Mouse (Mus musculus) spleen, postnatal 10 days (tissue): ENCODE data around the gene Slc27a4.
A peak's percentile ranks its signal among the peaks of the same experiment; 100 is the strongest.

Source experiments
- DNase-seq, 2 experiments: peaks; one replicate each; pipeline ENCODE4 v3.0.0; 2021 to 2022; ENCODE audit warnings: low spot score in 2 of 2

Slc27a4 gene

DNA sequence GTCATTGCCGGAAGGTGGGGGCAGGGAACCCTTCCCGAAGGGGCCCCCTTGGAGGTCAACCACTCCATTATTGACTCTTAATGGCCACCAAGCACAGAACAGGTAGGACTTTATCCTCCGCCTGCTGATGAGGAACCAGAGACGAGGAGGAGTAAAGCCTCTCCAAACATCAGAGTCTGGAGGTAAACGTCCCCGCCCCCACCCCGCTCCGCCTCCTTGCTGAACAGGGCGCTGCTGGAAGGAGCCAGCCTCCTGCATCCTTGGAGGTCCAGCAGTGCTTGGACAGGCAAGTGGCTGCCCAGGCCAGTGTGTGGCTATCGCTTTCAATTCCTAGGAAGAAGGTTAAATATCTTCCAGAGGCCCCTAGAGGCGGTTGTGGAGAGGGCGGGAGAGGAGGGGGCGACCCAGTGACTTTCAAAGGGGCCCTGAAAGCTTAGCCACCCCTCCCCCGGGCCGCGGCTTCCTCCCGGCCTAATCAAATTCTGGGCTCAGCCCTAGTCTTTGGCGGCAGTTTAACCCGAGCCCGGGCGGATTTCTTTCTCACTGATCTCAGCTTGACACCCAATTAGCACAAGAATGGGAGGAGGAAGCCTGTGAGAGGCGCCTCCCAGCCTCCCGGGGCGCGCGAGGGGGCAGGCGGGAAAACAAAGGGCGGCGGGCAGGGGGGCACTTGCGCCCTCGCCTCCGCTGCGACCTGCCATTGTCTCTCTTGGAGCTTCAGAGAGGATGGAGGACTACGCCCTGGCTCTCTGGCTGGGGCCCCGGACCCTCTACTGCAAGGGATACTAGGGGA, 17.8 kb downstream of the Slc27a4 start, which contains the start of gene Urm1:
Urm1 (plus strand) TSS at position 51 of the 793 bp plus-strand sequence.
- DNase-seq = peak; percentile 40 to 61

DNA sequence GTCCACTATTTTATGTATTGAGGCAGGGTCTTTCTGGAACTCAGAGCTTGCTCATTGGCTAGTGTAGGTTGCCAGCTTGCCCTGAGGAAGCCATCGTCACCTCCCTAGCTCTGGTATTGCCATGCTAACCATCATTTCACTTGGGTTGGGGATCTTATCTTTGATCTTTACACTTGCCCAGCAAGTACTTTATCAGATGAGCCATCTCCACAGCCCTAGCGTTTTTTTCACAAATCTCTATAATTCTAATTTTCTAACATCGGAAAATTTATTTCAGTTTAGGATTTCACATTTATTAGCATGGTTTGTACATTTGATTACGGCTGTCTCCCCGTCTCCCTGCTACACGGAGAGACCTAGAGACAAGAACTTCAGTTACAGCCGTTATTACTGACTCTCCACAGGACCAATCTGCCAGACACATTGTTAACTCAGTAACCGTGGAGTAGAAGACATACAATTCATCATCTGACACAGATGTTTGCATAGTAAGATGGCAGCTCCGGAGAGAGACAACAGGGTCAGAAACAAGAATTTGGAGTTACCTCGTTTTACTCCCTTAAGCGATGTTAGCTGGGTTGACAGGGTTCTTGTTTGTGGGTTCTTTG, 24.0 kb downstream of the Slc27a4 start:
- no peak for DNase-seq

DNA sequence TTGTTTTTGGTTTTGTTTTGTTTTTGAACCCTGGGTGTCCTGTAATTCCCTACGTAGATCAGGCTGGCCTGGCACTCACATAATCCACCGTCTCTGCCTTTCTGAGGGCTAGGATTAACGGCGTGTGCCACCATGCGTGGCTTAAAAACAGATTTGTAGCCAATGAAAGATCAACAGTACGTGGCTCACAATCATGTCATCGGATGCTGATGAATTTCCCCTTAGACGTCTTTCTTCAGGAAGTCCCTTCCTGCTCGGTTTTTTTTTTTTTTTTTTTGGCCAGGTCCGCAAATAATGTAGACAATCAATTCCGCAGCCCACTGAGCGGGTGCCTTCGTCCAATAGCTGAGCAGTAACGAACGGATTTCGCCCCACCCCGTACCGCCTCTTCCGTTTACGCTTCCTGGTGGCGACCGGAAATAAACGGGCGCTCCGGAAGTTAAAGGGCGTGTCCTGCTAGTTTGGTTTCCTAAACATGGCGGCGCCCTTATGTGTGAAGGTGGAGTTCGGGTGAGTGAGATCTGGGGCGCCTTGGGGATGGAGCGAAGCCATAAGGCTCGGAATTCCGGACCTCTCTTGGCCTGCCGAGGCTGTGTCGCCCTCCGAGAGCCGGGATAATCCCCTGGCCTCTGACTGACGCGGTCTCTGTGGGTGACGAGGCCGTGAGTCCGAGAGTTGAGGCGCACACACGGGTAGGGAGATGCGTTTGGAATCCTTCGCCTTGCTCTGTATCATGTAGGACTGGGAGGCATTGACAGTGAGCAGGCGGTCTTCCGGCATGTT, 24.7 kb downstream of the Slc27a4 start:
- DNase-seq = peak; percentile 76 to 95

DNA sequence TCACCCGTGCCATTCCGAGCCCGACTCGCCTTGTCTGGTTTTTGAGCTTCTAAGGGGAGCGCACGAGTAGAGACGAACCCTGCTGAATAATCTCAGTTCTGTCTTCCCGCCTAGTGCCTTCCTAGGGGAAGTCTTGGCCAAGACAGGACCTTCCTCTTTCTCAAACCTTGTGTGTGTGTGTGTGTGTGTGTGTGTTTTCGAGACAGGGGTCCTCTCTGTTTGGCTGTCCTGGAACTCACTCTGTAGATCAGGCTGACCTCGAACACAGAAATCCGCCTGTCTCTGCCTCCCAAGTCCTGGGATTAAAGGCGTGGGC, 25.2 kb downstream of the Slc27a4 start:
- no peak for DNase-seq

DNA sequence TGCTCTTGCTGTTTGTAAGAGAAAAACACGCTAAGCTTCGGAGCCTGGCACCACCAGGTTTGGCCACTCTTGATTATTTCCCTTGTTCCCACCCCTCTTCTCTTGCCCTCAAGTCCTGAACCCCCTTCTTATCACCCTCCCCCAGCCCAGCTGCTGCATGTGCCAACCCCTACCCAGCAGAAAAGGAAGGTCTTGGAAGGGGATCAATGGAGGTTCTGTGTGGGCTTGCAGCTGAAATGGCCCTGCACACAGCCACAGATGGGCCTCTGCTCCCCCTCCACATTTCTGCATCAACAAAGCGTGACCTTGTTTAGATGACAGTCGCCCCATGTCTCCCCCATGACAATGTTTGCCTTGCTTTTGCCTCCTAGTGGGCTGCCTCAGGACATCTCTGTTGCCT, 28.7 kb downstream of the Slc27a4 start:
- DNase-seq = no peak

DNA sequence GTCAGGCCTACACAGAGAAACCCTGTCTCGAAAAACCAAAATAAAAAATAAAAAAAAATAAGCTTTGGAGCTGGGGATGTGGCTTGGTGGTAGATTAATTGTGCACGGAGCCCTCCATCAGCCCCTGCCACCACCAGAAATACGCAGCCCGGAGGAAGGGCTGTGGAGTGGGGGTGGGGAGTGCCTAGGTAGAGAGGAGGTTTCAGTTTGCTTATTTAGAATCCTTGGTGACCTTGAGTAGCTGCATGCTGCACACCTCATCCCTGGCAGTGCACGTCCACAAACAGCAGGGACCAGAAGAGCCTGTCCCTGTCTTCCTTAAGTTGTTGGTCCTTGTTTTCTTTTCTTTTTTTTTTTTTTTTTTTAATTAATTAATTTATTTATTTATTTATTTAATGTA, 31.4 kb downstream of the Slc27a4 start:
- no peak for DNase-seq

DNA sequence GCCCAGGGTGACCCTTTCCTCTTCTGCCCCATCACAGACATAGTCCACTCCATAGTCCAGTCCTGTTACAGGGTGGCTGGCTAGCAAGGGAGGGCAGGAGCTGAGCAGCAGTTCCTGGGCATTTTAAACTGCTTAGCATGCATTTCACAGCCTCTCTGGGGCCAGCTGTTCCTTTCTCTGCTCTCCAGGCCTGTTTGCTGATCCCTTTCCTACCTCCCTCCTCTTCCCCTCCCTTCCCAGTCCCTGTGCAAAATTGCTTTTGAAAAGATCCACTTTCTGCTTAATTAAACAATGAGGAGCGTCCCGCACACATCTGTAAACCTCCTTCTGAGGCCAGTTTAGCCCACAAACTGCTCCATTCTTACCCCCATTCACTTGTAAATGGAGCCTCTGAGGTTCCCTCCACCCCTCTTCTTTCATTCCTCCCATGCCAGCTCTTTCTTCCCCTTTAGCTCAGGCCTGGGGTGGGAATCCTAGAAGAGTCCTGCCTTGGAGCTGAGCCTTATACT, 33.0 kb downstream of the Slc27a4 start:
- no peak for DNase-seq

DNA sequence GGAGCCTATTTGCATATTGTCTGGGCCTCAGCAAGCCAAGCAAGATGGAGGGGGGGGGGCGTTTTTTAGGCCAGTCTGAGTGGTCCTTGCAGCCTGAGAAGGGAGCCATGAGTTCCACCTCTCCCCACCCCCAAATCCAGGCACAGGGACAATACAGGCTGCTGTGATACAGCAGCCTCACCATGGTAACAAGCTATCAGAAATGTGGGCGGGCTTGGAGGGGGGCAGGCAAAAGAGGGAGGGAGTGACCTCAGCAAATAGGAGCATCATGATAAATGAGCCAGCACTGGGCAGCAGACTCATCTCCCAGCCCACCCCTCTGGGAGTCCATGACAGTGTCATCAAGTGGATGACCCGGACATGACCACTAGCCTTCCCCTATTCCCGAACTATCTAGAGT, 37.0 kb downstream of the Slc27a4 start:
- no peak for DNase-seq

DNA sequence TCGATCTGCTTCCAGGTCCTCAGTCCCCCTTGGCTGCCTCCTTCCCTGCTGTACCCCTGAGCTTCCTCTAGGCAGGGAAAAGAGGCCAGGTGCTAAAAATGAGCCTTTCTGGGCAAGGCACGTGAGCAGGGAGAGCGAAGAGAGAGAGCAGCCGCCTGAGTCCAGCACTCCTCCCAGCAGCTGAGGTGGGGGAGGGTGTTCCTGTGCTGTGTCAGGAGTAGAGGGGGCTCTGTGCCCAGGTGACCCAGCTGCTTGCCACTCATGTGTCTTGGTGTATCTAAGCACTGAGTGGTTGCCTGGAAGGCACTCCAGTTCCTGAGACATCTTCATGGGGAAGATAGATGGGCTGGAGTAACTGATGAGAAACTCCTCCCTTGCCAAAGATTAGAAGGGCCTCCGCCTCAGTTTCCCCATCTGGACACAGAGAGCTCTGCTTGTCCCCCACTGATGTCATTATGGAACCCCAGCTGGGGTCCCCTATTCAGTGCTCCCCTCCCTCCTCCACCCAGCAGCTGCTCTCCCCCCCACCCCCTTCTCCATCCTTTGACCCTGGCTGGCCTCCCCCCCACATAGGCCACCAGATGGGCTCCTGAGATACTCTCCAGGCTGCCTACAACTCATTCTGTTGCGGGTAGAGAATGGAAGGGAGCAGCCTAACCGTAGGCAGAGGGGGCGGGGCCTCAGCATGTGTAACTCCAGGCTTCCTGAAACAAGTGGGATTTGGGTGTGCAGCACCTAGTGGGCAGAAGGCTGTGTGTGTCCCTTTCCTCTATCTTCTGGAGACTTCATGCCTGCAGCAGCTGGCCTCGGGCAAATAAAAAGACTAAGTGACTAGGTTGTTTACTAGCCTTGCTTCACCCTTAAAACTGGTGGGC, 41.0 kb downstream of the Slc27a4 start:
- no peak for DNase-seq

DNA sequence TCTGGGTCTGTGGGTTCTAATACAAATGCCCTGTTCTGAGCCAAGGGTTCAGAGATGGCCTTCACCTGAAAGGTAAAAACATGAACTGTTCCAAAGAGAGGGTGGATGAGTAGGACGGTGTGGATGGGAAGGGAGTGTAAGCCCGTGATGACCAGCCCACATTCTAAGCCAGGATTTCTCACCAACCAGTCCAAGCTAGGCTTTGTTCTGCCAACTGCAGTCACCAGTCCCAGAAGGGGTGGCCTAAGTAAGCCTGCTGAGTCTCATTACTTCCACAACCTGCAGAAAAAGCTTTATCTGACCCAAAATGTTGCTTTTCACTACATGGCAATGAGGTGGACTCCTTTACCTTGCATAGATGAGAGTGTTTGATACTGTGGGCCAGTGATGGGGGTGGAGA, 41.7 kb downstream of the Slc27a4 start:
- no peak for DNase-seq

DNA sequence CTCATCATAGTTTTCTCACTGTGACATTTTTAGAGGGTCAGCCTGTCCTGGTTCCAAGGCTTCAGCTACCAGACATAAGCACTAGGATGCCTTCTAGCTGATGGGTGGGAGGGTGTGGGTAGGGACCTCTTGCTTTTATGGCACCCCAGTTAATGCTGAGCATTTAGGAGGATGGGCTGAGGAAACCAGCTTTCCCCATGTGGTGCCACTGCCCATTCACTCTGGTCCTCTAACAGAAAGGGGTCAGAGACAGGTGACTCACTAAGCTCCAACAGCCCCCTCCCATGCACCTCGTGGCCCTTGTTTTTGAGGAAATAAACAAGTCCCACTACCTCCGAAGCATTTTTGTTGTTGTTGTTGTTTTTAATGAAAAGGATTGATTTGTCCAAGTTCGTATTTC, 42.2 kb downstream of the Slc27a4 start:
- no peak for DNase-seq

DNA sequence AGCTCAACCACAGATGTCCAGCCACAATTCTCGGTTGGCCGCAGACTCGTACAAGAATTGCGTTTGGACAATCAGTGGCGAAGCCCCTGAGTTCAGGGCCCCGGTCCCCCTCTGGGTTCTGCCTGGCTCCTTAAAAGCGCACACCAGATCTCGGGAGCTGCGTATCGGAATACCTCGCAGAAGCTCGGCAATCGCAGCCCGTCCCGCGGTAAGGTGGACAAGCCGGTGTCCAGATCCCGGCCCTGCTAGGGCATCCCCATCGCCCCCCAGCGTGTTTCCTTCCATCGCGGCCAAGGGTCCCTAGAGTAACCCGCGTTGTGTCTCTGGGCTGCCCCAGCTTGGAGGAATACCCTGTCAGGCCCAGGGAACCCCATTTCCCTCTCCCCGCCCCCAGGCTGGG, 43.2 kb downstream of the Slc27a4 start:
- DNase-seq = no peak

DNA sequence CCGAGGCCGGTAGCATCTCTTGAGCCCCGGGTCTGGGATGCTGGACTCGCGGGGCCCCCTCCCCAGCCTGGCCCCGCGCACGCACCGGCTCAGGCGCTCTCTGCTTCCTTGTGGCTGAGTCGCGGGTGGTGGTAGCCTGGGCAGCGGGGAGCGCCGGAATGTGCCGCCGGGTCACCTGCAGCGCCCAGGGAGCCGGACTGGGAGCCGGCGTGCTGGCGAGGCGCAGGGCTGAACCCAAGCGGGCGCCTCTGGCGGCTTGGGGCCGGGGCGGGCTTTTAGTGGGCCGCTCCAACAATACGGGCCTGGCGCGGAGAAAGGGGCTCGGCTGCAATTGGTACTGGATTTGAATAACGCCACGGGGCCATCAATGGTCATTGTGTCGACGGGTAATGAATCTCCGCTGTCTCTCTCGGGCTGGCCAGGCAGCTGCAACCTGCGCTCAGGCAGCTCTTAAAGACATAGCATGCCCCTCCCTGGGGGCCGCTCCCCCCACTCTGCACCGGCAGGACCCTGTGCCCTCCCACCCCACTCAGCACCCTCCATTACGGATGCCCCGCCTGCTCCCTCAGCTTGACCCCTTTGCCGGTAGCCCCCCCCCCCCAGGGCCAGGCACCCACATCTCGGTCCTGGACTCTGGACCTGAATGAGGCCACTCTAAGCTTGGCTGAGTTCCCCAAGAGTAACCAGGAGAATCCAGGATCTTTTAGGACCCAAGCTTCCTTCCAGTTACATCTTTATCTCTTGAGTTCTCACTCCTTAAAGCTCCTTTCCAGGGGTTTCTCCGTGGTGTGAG, 43.8 kb downstream of the Slc27a4 start:
- no peak for DNase-seq

DNA sequence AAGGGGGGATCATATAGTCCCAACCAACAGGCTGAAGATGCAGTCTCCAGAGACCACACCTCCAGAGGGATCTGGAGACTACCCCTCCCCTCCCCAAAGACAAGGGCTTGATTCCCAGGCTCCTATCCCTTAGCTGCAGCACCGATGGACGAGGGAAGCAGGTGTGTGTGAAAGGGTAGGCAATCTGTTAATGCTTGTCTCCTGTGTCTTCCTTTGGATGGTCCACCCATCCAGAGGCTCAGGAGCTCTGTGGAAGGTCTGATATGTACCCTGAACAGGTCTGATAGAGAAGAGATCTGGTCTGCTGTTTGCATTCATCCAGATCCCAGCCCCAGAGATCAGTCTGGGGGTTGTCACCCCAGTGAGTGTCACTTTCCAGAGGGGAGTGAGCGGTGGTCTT, 44.5 kb downstream of the Slc27a4 start:
- no peak for DNase-seq

DNA sequence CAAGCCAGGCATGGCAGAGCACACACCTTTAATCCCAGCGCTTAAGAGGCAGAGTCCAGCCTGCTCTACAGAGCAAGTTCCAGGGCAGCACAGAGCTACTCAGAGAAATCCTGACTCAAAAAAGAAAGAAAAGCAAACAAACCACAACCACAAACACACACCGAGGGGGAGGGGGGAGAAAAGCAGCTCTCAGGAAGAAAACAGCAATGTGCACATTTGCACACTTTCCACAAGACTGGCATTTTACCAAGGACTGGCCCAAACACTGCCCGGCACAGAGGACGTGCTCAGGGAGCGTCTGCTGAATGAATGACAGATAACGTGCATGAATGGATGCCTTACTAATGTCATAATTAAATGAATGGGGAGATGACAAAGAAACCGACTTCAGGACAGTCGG, 46.6 kb downstream of the Slc27a4 start:
- DNase-seq = no peak

DNA sequence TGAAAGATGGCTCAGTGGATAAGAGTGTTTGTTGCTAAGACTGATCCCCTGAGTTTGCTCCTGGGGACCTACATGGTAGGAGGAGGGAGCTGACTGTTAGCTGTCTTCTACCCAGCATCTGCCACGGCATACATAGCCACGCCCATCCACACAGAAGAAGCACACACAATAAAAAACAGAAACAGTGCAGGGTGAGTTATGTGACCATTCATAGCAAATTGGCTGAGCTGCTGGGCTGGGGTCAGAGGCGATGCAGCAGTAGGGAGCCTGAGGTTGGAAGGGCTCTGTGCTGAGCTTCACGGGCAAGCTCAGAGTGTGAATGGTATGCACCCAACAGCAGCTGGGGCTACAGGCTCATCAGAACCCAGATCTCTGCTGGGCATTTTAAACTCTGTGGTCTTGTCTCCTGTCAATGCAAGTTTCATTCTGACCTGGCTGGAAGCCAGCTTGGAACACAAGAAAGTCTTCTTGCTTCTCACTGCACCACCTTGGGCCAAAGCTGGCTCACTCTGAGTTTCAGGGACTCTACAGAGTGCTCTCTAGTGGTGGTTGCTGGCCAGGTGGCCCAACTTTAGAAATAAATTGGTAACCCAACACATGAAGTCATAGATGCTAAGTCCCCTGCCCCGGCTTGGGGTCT, 47.5 kb downstream of the Slc27a4 start:
- no peak for DNase-seq

DNA sequence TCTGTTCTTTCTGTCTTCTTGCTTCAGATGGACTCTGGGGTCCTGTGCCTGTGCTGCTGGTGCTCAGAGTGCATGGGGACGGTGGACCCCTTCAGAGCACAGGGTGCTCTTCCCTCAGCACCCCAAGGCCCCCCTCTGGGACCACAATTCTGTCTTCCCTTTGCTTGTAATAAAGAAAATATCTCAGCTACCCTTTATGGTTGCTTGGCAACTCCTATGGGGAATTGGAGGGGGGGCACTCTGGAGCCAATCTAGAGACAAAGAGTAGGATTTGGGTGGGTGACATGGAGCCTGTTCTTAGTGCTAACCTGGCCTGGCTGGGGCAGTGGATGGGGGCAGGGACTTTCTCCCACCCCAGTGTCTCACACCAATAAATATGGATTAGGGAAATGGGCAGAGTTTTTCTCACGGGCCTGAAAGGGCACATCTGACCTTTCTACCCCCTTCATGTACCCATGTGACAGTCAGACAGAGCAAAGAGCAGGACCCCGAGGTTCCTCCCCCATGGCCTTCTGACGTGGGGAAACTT, 50.6 kb downstream of the Slc27a4 start:
- no peak for DNase-seq

DNA sequence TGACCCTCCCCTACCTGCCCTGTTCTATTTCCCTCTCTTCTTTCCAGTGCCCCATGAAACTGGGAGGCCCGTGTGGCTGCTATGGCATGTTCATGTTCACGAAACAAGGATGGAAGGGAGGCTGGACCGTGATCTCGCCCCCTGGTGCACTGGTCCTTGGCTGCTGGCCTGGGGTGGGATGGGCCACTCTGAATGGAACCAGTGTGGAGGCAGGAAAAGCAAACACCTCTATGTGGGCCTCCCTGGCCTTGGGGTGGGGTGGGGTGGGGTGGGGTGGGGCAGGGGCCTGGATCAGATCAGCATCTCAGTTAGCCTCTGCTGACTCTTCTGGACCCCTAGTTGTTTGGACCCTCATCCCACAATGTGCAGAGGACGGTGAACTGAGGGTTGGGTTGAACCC, 51.3 kb downstream of the Slc27a4 start:
- no peak for DNase-seq

DNA sequence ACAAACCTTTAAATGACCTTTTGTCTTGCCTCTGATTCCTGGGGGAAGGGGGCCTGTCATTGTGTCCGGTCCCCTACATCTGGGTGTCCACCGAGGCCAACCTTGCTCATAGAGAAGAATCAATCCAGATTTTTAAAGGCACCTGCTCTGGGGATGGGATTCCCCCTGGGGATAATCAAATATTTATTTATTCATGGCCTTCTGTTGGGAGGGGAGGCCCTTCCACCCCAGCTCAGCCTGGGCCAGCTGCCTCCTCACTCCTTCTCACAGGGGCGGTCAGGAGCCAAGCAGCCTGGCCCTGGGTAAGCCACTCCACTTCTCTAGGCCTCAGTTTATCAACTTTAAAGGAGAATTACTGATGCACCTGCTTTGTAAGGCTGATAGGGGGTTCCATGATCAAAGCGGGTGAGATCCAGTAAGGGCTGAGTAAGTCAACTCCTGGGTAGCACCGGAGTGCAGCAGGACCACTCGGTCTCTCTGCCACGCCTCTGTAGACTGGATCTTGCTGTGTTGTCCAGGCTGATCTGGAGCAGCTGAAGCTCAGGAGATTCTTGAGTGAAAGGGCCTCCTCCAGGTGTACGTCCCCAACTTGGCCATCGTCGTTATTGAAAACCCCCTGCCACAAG, 53.3 kb downstream of the Slc27a4 start:
- DNase-seq = no peak
